Mouse (Mus musculus): ENCODE data around the gene Flnb. TPM values are rescaled to one million over a fixed set of nuclear protein-coding genes. Genes with fewer than 3 reads are reported as not detected.

The Flnb gene
- polyA plus RNA-seq, 1 experiment from 2014 or later, result 16.0 TPM

GRCm38 (mm10) chr14:7801831-7802230 lies 15.9 kb upstream of the Flnb start:
- no peak overlapping the region for H3K27ac ChIP-seq (ENCODE audit: low read length)
- no peaks in the 10 kb centered on the region for H3K36me3 ChIP-seq (ENCODE audit: control insufficient read depth, insufficient read depth, low read length)
- no peak overlapping the region for H3K4me2 ChIP-seq (ENCODE audit: low read depth, low read length)
- no peaks in the 10 kb centered on the region for H3K27me3 ChIP-seq (ENCODE audit: control insufficient read depth, insufficient read depth, low read depth, low read length)
- H3K9me3 ChIP-seq (ENCODE audit: control insufficient read depth, low read length), result no peaks in the 10 kb centered on the region; the same call in 1 of the 2 replicates
- ATAC-seq (ENCODE audit: low read depth), result no peak
- 7% methylated on average over 4 of the region's 4 CpGs for WGBS
- H3K4me3 ChIP-seq (ENCODE audit: low read length), result no peak overlapping the region
- no peaks in the 10 kb centered on the region for H3K4me1 ChIP-seq (replicated peaks; ENCODE audit: control insufficient read depth, insufficient read depth, low read length)
- H3K9ac ChIP-seq (ENCODE audit: low read length), result no peak overlapping the region

- peaks cover 2% of the 10 kb centered on the region; the same call in 1 of the 2 replicates for H3K4me1 ChIP-seq (replicated peaks; ENCODE audit: control insufficient read depth, insufficient read depth, low read length)
- 47% methylated on average over 4 of the region's 4 CpGs for WGBS
- no peak overlapping the region for H3K9ac ChIP-seq (ENCODE audit: low read length)
- no peaks in the 10 kb centered on the region for H3K36me3 ChIP-seq (ENCODE audit: control insufficient read depth, insufficient read depth, low read length)
- ATAC-seq (ENCODE audit: low read depth), result no peak
- H3K4me2 ChIP-seq (ENCODE audit: low read depth, low read length), result no peak overlapping the region
- no peaks in the 10 kb centered on the region; the same call in 1 of the 2 replicates for H3K9me3 ChIP-seq (ENCODE audit: control insufficient read depth, low read length)
- no peaks in the 10 kb centered on the region for H3K27me3 ChIP-seq (ENCODE audit: control insufficient read depth, insufficient read depth, low read depth, low read length)
- no peak overlapping the region for H3K27ac ChIP-seq (ENCODE audit: low read length)
- no peak overlapping the region for H3K4me3 ChIP-seq (ENCODE audit: low read length)
Observed at GRCm38 (mm10) chr14:7803874-7804557, 13.7 kb upstream of the Flnb start.

DNA sequence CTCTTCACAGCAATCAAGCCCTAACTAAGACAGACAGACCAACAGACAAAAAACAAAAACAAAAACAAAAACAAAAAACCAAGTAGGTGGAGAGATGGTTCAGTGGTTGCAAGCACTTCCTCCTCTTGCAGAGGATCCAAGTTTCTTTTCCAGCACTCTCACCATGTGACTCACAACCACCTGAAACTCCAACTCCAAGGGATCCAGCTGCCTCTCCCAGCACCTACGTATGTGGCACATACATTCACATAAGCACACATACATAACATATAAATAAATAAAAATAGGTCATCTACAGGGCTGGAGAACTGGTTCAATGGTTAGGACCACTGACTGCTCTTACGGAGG lies 13.2 kb upstream of the Flnb start:
- WGBS, result 85% methylated on average over 2 of the region's 2 CpGs

GRCm38 (mm10) chr14:7807711-7808110 lies 10.0 kb upstream of the Flnb start:
- no peaks in the 10 kb centered on the region for H3K9me3 ChIP-seq (ENCODE audit: control insufficient read depth, low read length)
- no peak overlapping the region for H3K4me2 ChIP-seq (ENCODE audit: low read depth, low read length)
- peaks cover 2% of the 10 kb centered on the region; the same call in 1 of the 2 replicates for H3K4me1 ChIP-seq (replicated peaks; ENCODE audit: control insufficient read depth, insufficient read depth, low read length)
- H3K4me3 ChIP-seq (ENCODE audit: low read length), result no peak overlapping the region
- H3K36me3 ChIP-seq (ENCODE audit: control insufficient read depth, insufficient read depth, low read length), result no peaks in the 10 kb centered on the region
- 46% methylated on average over 4 of the region's 4 CpGs for WGBS
- H3K27ac ChIP-seq (ENCODE audit: low read length), result no peak overlapping the region
- no peak overlapping the region for H3K9ac ChIP-seq (ENCODE audit: low read length)
- no peaks in the 10 kb centered on the region for H3K27me3 ChIP-seq (ENCODE audit: control insufficient read depth, insufficient read depth, low read depth, low read length)
- ATAC-seq (ENCODE audit: low read depth), result no peak

More for the DNA sequence above, 13.2 kb upstream of the Flnb start:
- no peak overlapping the region for H3K9ac ChIP-seq (ENCODE audit: low read length)
- H3K36me3 ChIP-seq (ENCODE audit: control insufficient read depth, insufficient read depth, low read length), result no peaks in the 10 kb centered on the region
- H3K4me1 ChIP-seq (replicated peaks; ENCODE audit: control insufficient read depth, insufficient read depth, low read length), result peaks cover 2% of the 10 kb centered on the region; the same call in 1 of the 2 replicates
- H3K27ac ChIP-seq (ENCODE audit: low read length), result no peak overlapping the region
- H3K27me3 ChIP-seq (ENCODE audit: control insufficient read depth, insufficient read depth, low read depth, low read length), result no peaks in the 10 kb centered on the region
- H3K4me2 ChIP-seq (ENCODE audit: low read depth, low read length), result no peak overlapping the region
- H3K4me3 ChIP-seq (ENCODE audit: low read length), result no peak overlapping the region
- H3K9me3 ChIP-seq (ENCODE audit: control insufficient read depth, low read length), result no peaks in the 10 kb centered on the region; the same call in 1 of the 2 replicates
- ATAC-seq (ENCODE audit: low read depth), result no peak

- ATAC-seq (ENCODE audit: low read depth), result peak; percentile 35
- no peak overlapping the region for H3K4me3 ChIP-seq (ENCODE audit: low read length)
- H3K9me3 ChIP-seq (ENCODE audit: control insufficient read depth, low read length), result no peaks in the 10 kb centered on the region
- H3K36me3 ChIP-seq (ENCODE audit: control insufficient read depth, insufficient read depth, low read length), result no peaks in the 10 kb centered on the region
- H3K9ac ChIP-seq (ENCODE audit: low read length), result no peak overlapping the region
- no peaks in the 10 kb centered on the region for H3K27me3 ChIP-seq (ENCODE audit: control insufficient read depth, insufficient read depth, low read depth, low read length)
- peaks cover 2% of the 10 kb centered on the region; the same call in 1 of the 2 replicates for H3K4me1 ChIP-seq (replicated peaks; ENCODE audit: control insufficient read depth, insufficient read depth, low read length)
- WGBS, result 57% methylated on average over 11 of the region's 11 CpGs
- H3K4me2 ChIP-seq (ENCODE audit: low read depth, low read length), result no peak overlapping the region
- H3K27ac ChIP-seq (ENCODE audit: low read length), result no peak overlapping the region
Observed at GRCm38 (mm10) chr14:7808501-7808981, 9.2 kb upstream of the Flnb start.

GRCm38 (mm10) chr14:7809043-7809955 lies 8.5 kb upstream of the Flnb start:
- 61% methylated on average over 12 of the region's 12 CpGs for WGBS
- peak; percentile 54; the same call in 1 of the 2 replicates for ATAC-seq (ENCODE audit: low read depth)
- no peaks in the 10 kb centered on the region for H3K36me3 ChIP-seq (ENCODE audit: control insufficient read depth, insufficient read depth, low read length)
- no peak overlapping the region for H3K4me2 ChIP-seq (ENCODE audit: low read depth, low read length)
- H3K4me3 ChIP-seq (ENCODE audit: low read length), result no peak overlapping the region
- no peaks in the 10 kb centered on the region for H3K27me3 ChIP-seq (ENCODE audit: control insufficient read depth, insufficient read depth, low read depth, low read length)
- peaks cover 2% of the 10 kb centered on the region; the same call in 1 of the 2 replicates for H3K4me1 ChIP-seq (replicated peaks; ENCODE audit: control insufficient read depth, insufficient read depth, low read length)
- H3K27ac ChIP-seq (ENCODE audit: low read length), result no peak overlapping the region
- H3K9me3 ChIP-seq (ENCODE audit: control insufficient read depth, low read length), result no peaks in the 10 kb centered on the region
- H3K9ac ChIP-seq (ENCODE audit: low read length), result no peak overlapping the region

- ATAC-seq (ENCODE audit: low read depth), result peak; percentile 34
Observed at GRCm38 (mm10) chr14:7818463-7819121, 835 bp downstream of the Flnb start.

DNA sequence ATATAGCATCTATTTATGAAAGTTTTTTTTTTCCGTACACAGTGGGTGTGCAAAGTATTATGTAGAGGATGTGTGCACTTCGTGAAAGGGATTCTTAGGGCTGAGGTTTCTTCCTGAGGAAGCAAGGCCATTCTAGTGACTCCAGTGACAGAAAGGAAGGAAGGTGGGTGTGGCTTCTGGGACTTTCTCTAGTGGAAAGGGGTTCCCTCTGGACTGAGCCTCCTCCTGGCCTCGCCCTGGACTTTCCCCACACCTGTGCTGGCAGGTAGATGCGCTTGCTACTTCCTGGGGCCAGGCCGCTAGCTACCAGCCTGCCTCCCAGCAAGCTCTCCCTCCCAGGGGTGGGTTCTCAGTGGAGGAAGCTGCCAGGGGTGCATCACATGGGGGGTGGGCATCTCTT lies 1.7 kb downstream of the Flnb start:
- H3K36me3 ChIP-seq (ENCODE audit: control insufficient read depth, insufficient read depth, low read length), result no peaks in the 10 kb centered on the region
- no peaks in the 10 kb centered on the region for H3K9me3 ChIP-seq (ENCODE audit: control insufficient read depth, low read length)
- H3K4me2 ChIP-seq (ENCODE audit: low read depth, low read length), result peak overlapping the region; percentile 72
- no peaks in the 10 kb centered on the region for H3K27me3 ChIP-seq (ENCODE audit: control insufficient read depth, insufficient read depth, low read depth, low read length)
- H3K4me1 ChIP-seq (replicated peaks; ENCODE audit: control insufficient read depth, insufficient read depth, low read length), result peaks cover 20% of the 10 kb centered on the region
- 49% methylated on average over 5 of the region's 5 CpGs for WGBS
- peak overlapping the region; percentile 62 for H3K4me3 ChIP-seq (ENCODE audit: low read length)
- H3K9ac ChIP-seq (ENCODE audit: low read length), result peak overlapping the region; percentile 55
- no peak overlapping the region; the same call in 1 of the 2 replicates for H3K27ac ChIP-seq (ENCODE audit: low read length)
- no peak for ATAC-seq (ENCODE audit: low read depth)

More at GRCm38 (mm10) chr14:7818463-7819121, 835 bp downstream of the Flnb start:
- Histone ChIP-seq H3K9ac (ENCODE audit: low read length) (peak overlapping the region; percentile 75), H3K4me1 (replicated peaks; ENCODE audit: control insufficient read depth, insufficient read depth, low read length) (peaks cover 20% of the 10 kb centered on the region), H3K4me2 (ENCODE audit: low read depth, low read length) (peak overlapping the region; percentile 72), H3K36me3 (ENCODE audit: control insufficient read depth, insufficient read depth, low read length) (no peaks in the 10 kb centered on the region), H3K27ac (ENCODE audit: low read length) (no peak overlapping the region; the same call in 1 of the 2 replicates), H3K4me3 (ENCODE audit: low read length) (peak overlapping the region; percentile 62), H3K9me3 (ENCODE audit: control insufficient read depth, low read length) (no peaks in the 10 kb centered on the region), H3K27me3 (ENCODE audit: control insufficient read depth, insufficient read depth, low read depth, low read length) (no peaks in the 10 kb centered on the region)
- under 1% methylated on average over 36 of the region's 36 CpGs for WGBS

All from lung, embryonic 16.5 days (tissue).